Mouse (Mus musculus) limb, embryonic 12.5 days (tissue): ENCODE data around the gene Snai1. TPM values are rescaled to one million over a fixed set of nuclear protein-coding genes. Genes with fewer than 3 reads are reported as not detected.
A peak's percentile ranks its signal among the peaks of the same experiment; 100 is the strongest.

Experiments used
- ATAC-seq: fragments of 200-750 bp; cut with Nextera tagmentation; 2 replicates; pipeline ENCODE4 v1.8.0; 2017; ENCODE audit warnings: low read depth, moderate TSS enrichment; ENCODE audit not compliant: insufficient number of reproducible peaks, insufficient read depth, low FRiP score, low TSS enrichment
- H3K27ac ChIP-seq: fragments of 300-500 bp; sonication (generic); 2 replicates; pipeline ENCODE4 v1.5.1; 2016; ENCODE audit warnings: mild to moderate bottlenecking, moderate library complexity
- H3K27me3 ChIP-seq: fragments of 300-500 bp; sonication (generic); 2 replicates; pipeline ENCODE4 v1.6.1; 2016; ENCODE audit warnings: mild to moderate bottlenecking, moderate library complexity
- H3K36me3 ChIP-seq: fragments of 300-500 bp; sonication (generic); 2 replicates; pipeline ENCODE4 v1.6.1; 2016; ENCODE audit warnings: mild to moderate bottlenecking, moderate library complexity
- H3K4me1 ChIP-seq: fragments of 300-500 bp; sonication (generic); replicated peaks from 2 replicates; pipeline ENCODE4 v1.6.1; 2016
- H3K4me2 ChIP-seq: fragments of 300-500 bp; sonication (generic); 2 replicates; pipeline ENCODE4 v1.6.1; 2016; ENCODE audit warnings: mild to moderate bottlenecking, moderate library complexity
- H3K4me3 ChIP-seq: fragments of 300-500 bp; sonication (generic); replicated peaks from 2 replicates; pipeline ENCODE4 v1.5.1; 2016; ENCODE audit warnings: mild to moderate bottlenecking
- H3K9ac ChIP-seq: fragments of 300-500 bp; sonication (generic); replicated peaks from 2 replicates; pipeline ENCODE4 v1.6.1; 2016; ENCODE audit warnings: mild to moderate bottlenecking, moderate library complexity
- H3K9me3 ChIP-seq: fragments of 300-500 bp; sonication (generic); 2 replicates; pipeline ENCODE4 v1.6.1; 2016; ENCODE audit warnings: mild to moderate bottlenecking, moderate library complexity
- WGBS: fragments of 180-500 bp; shearing (Covaris S2); methylation state at CpG from one replicate; pipeline ENCODE4 v1.1.7; 2016; 5-methylcytosine and 5-hydroxymethylcytosine counted together
- polyA plus RNA-seq: library from polyadenylated mRNA; unstranded; fragments of >200 nt; fragmentation: Nextera tagmentation; extraction: Ambion mirVana; gene quantifications from 2 replicates; pipeline ENCODE4 v1.2.1, GENCODE M21; 2016

The Snai1 gene
- polyA plus RNA-seq, 1 experiment from 2014 or later, result 69.0 TPM

DNA sequence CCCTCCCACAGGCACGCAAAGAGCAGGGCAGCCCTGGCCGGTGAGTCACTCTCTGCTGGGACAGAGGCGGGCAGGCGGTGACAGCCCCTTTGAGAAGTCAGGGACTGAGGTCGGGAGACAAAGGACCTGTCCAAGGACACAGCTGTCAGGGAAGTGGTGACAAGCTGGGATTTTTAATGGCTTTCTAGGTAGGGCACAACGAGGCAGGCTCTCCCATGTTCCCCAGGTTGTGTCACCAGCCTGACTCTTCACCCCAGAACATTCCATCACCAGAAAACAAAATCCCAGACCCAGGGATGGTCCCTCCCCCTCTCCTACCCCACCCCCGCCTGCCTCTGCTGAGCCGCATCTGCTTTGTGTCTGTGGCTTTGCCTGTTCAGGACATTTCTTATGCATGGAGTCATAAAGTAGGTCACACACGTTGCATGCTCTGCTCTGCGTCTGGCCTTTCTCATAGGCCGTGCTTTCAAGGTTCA is 15.0 kb downstream of the Snai1 start:
- Histone ChIP-seq H3K27ac (peak overlapping the region; percentile 57), H3K4me3 (no peak overlapping the region), H3K36me3 (no peaks in the 10 kb centered on the region), H3K27me3 (no peaks in the 10 kb centered on the region), H3K4me2 (no peak overlapping the region), H3K9ac (no peak overlapping the region), H3K9me3 (peaks cover 7% of the 10 kb centered on the region), H3K4me1 (peaks cover 29% of the 10 kb centered on the region)
- no peak for ATAC-seq
- 15% methylated on average over 11 of the region's 11 CpGs for WGBS

DNA sequence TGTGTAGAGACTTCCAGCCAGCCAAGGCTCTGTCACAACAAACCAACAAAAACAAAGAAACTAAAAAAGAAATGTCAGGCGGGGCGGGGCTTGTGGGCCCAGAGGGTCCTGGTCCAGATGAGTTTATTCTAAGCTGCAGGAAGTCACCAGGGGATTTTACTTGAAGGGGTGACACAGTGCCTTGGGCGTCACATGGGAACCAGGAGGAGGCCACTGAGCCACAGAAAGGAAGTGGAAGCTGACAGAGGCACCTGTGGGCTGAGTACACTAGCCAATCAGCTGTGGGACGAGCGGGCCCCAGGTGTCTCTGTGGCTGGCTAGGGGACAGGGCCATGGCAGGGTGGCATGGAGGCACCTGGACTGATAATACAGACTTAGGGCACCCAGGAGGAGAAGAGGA is 17.8 kb downstream of the Snai1 start:
- Histone ChIP-seq H3K9me3 (peaks cover 7% of the 10 kb centered on the region), H3K36me3 (no peaks in the 10 kb centered on the region), H3K4me3 (no peak overlapping the region), H3K27me3 (no peaks in the 10 kb centered on the region), H3K27ac (no peak overlapping the region), H3K9ac (no peak overlapping the region), H3K4me2 (no peak overlapping the region), H3K4me1 (peaks cover 47% of the 10 kb centered on the region)
- ATAC-seq, result no peak
- 85% methylated on average over 5 of the region's 5 CpGs for WGBS

- H3K36me3 ChIP-seq, result no peaks in the 10 kb centered on the region
- WGBS, result 9% methylated on average over 27 of the region's 27 CpGs
- no peak for ATAC-seq
- H3K9me3 ChIP-seq, result peaks cover 7% of the 10 kb centered on the region
- H3K4me3 ChIP-seq, result peak overlapping the region; percentile 8
- peak overlapping the region; percentile 89 for H3K27ac ChIP-seq
- H3K9ac ChIP-seq, result peak overlapping the region; percentile 38
- H3K4me1 ChIP-seq, result peaks cover 65% of the 10 kb centered on the region
- H3K27me3 ChIP-seq, result no peaks in the 10 kb centered on the region
- peak overlapping the region; percentile 47 for H3K4me2 ChIP-seq
These were observed 21.4 kb downstream of the Snai1 start for GRCm38 (mm10) chr2:167559413-167559812.

DNA sequence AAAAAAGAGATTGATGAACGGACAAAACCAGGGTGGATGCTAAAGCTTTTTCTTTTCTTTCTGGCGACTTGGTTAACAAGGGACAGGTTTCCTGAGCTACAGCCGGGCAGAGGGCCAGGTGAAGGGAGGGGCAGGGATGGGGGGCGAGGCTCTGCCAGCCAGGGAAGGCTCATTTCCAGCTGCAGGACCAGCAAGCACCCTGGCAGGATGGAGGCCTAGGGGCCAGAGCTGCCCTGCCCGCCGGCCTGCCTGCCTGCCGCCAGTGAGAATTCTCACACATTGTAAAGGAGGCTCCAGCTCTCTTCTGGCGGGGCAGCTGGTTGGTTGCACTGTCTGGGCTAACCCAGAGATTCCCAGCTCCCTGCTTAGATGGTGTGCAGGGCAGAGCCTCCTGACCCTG is 24.1 kb downstream of the Snai1 start:
- Histone ChIP-seq H3K36me3 (no peaks in the 10 kb centered on the region), H3K4me2 (peak overlapping the region; percentile 47), H3K27ac (peak overlapping the region; percentile 96), H3K4me3 (no peak overlapping the region), H3K9ac (no peak overlapping the region), H3K9me3 (no peaks in the 10 kb centered on the region), H3K4me1 (peaks cover 80% of the 10 kb centered on the region), H3K27me3 (no peaks in the 10 kb centered on the region)
- WGBS, result 7% methylated on average over 8 of the region's 8 CpGs
- ATAC-seq, result no peak

- Histone ChIP-seq H3K36me3 (no peaks in the 10 kb centered on the region), H3K27ac (peak overlapping the region; percentile 96), H3K9ac (no peak overlapping the region), H3K4me1 (peaks cover 82% of the 10 kb centered on the region), H3K9me3 (no peaks in the 10 kb centered on the region), H3K27me3 (no peaks in the 10 kb centered on the region), H3K4me2 (peak overlapping the region; percentile 47), H3K4me3 (no peak overlapping the region)
- WGBS, result 30% methylated on average over 5 of the region's 5 CpGs
- no peak for ATAC-seq
These were observed 25.0 kb downstream of the Snai1 start for GRCm38 (mm10) chr2:167563035-167563434.

DNA sequence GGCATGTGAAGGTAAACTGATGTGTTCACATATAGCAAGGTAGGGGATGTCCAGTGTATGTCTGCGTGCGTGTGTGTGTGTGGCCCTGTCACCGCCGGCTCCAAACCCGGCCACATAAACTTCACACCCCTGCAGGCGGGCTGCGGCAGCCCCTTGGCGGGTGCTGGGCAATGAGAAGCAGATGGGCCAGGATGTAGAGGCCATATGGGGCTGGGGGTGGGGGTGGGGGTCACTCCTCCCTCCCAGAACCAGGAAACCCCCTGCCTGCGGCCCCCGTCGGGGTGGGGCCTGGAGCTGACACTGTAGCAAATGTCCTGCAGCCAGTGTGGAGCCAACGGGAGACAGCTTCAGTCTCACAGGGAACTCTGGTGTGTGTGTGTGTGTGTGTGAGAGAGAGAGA is 25.7 kb downstream of the Snai1 start:
- H3K9me3 ChIP-seq, result no peaks in the 10 kb centered on the region
- WGBS, result 8% methylated on average over 12 of the region's 12 CpGs
- H3K4me2 ChIP-seq, result peak overlapping the region; percentile 47
- peaks cover 83% of the 10 kb centered on the region for H3K4me1 ChIP-seq
- peak overlapping the region; percentile 96 for H3K27ac ChIP-seq
- peak; percentile 75 for ATAC-seq
- no peaks in the 10 kb centered on the region for H3K36me3 ChIP-seq
- no peak overlapping the region for H3K4me3 ChIP-seq
- H3K9ac ChIP-seq, result peak overlapping the region; percentile 37; the same call in 1 of the 2 replicates
- no peaks in the 10 kb centered on the region for H3K27me3 ChIP-seq

- WGBS, result 49% methylated on average over 13 of the region's 13 CpGs
- Histone ChIP-seq H3K9me3 (no peaks in the 10 kb centered on the region), H3K36me3 (no peaks in the 10 kb centered on the region), H3K4me2 (peak overlapping the region; percentile 47), H3K4me3 (no peak overlapping the region), H3K9ac (peak overlapping the region; percentile 23; the same call in 1 of the 2 replicates), H3K27me3 (no peaks in the 10 kb centered on the region), H3K27ac (peak overlapping the region; percentile 96), H3K4me1 (peaks cover 72% of the 10 kb centered on the region)
- no peak for ATAC-seq
These were observed 26.7 kb downstream of the Snai1 start for GRCm38 (mm10) chr2:167564551-167565311.

GRCm38 (mm10) chr2:167565312-167565656 is 27.3 kb downstream of the Snai1 start:
- Histone ChIP-seq H3K9ac (no peak overlapping the region), H3K9me3 (no peaks in the 10 kb centered on the region), H3K4me3 (peak overlapping the region; percentile 15; the same call in 1 of the 2 replicates)

DNA sequence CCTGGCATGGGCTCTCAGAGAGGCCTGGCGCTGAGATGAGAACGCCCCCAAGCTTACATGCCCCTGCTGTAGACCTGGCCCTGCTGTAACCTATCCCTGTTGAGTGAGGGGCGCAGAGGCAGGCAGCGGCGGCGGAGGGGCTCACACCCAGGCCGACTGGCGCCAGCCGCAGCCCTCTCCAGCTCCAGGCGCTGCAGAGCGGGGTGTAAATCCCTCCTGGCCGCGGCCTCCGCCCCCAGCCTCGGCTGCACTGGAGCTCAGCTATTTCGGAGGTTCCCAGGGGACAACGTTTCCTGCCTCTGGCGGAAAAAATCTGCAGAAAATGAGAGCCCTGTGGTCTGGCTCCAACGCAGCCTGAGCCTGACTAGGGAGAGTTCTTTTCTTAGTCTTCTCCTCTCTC is 27.7 kb downstream of the Snai1 start:
- Histone ChIP-seq H3K36me3 (no peaks in the 10 kb centered on the region), H3K9ac (0 out of 2 replicates have a peak overlapping the region, but pooled peaks have one; percentile 31), H3K27ac (peak overlapping the region; percentile 96), H3K27me3 (no peaks in the 10 kb centered on the region), H3K4me1 (peaks cover 70% of the 10 kb centered on the region), H3K4me2 (peak overlapping the region; percentile 47), H3K9me3 (no peaks in the 10 kb centered on the region), H3K4me3 (peak overlapping the region; percentile 15; the same call in 1 of the 2 replicates)
- ATAC-seq, result peak; percentile 72; the same call in 1 of the 2 replicates
- WGBS, result under 1% methylated on average over 19 of the region's 19 CpGs

More at GRCm38 (mm10) chr2:167565312-167565656, 27.3 kb downstream of the Snai1 start:
- WGBS, result 32% methylated on average over 3 of the region's 3 CpGs
- H3K27me3 ChIP-seq, result no peaks in the 10 kb centered on the region
- peaks cover 72% of the 10 kb centered on the region for H3K4me1 ChIP-seq
- no peak for ATAC-seq
- peak overlapping the region; percentile 47 for H3K4me2 ChIP-seq
- H3K27ac ChIP-seq, result peak overlapping the region; percentile 96
- H3K36me3 ChIP-seq, result no peaks in the 10 kb centered on the region

GRCm38 (mm10) chr2:167568112-167568511 is 30.1 kb downstream of the Snai1 start:
- WGBS, result 82% methylated on average over 9 of the region's 9 CpGs
- Histone ChIP-seq H3K9ac (no peak overlapping the region), H3K4me1 (peaks cover 52% of the 10 kb centered on the region), H3K27me3 (no peaks in the 10 kb centered on the region), H3K9me3 (no peaks in the 10 kb centered on the region), H3K4me2 (no peak overlapping the region), H3K36me3 (no peaks in the 10 kb centered on the region), H3K4me3 (no peak overlapping the region), H3K27ac (peak overlapping the region; percentile 45; the same call in 1 of the 2 replicates)
- no peak for ATAC-seq

- WGBS, result 66% methylated on average over 13 of the region's 13 CpGs
- Histone ChIP-seq H3K27me3 (no peaks in the 10 kb centered on the region), H3K4me2 (no peak overlapping the region), H3K9ac (no peak overlapping the region), H3K4me1 (peaks cover 32% of the 10 kb centered on the region), H3K4me3 (no peak overlapping the region), H3K9me3 (no peaks in the 10 kb centered on the region), H3K27ac (peak overlapping the region; percentile 53), H3K36me3 (no peaks in the 10 kb centered on the region)
- no peak for ATAC-seq
These were observed 32.1 kb downstream of the Snai1 start for GRCm38 (mm10) chr2:167569934-167570651.
